Mouse (Mus musculus) left cerebral cortex, postnatal 10 days (tissue): Measurements from ENCODE around the gene Baiap2. TPM values are rescaled to one million over a fixed set of nuclear protein-coding genes. Genes with fewer than 3 reads are reported as not detected.
A peak's percentile ranks its signal among the peaks of the same experiment; 100 is the strongest.

Experiments
- DNase-seq, 2 experiments: peaks; one replicate each; pipeline ENCODE4 v3.0.0; 2021 to 2022; ENCODE audit warnings: low spot score in 2 of 2, mixed read lengths in 1 of 2; ENCODE audit errors: extremely low spot score in 1 of 2
- intact Hi-C: fragments of 180-260 bp; cut with DNase I; formaldehyde crosslinking; loops from one replicate; pipeline ENCODE4 v1.15.1; 2025
- total RNA-seq, 2 experiments: library from RNA; stranded (reverse); gene quantifications; 2 replicates each; pipeline ENCODE4 v1.2.3; 2021

The Baiap2 gene
- total RNA-seq, 2 experiments from 2014 or later: 116 to 122 TPM

- intact Hi-C loops: no loop called here
- no peak for DNase-seq
Observed at GRCm38 (mm10) chr11:119959714-119960113, 17.2 kb downstream of the Baiap2 start.

DNA sequence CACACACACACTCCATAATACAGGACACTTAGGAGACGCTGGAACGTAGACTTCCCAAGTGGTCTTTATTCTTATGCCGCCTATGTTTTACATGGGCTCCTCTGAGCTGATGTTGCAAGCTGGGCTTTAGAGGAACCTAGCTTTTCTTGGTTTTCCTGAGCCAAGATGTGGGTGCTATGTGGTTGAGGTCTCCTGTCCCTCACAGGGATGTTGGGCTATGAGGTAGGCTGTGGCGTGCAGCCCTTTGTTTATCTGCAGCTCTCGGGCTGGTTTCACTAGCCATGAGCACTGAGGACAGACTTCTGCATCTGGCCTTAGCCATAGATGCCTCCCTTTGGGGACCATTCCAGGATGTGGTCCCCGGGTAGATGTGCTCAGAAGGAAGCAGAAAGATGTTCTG, 18.1 kb downstream of the Baiap2 start:
- no peak for DNase-seq
- intact Hi-C loops: no loop called here

- intact Hi-C loops: no loop called here
Observed at GRCm38 (mm10) chr11:119961511-119961910, 18.9 kb downstream of the Baiap2 start.

GRCm38 (mm10) chr11:119965053-119965452, 22.5 kb downstream of the Baiap2 start:
- intact Hi-C loops: no loop called here
- DNase-seq: no peak

More at GRCm38 (mm10) chr11:119961511-119961910, 18.9 kb downstream of the Baiap2 start:
- DNase-seq: no peak

- DNase-seq: no peak
- intact Hi-C loops: no loop called here
Observed at GRCm38 (mm10) chr11:119966294-119966693, 23.7 kb downstream of the Baiap2 start.

- intact Hi-C loops: no loop called here
- no peak for DNase-seq
Observed at GRCm38 (mm10) chr11:119967401-119967800, 24.8 kb downstream of the Baiap2 start.

DNA sequence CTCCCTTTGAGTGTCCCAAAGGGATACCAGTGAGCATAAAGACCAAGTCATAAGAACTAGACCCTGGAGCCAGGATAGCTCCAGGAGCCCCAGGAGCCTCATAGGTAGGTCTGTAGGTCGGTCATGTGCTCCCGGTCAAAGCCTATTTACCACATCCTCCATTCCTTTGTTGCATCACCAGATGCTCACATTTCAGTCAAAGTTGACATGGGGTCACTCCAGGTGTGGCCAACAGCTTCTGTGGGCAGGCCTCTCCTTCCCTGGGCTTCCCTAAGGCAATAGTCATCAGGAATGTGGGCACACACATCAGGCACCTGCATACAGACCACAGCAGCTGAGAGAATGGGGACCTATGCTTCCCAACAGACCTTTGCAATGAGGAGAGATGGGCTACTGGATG, 25.3 kb downstream of the Baiap2 start:
- DNase-seq: no peak
- intact Hi-C loops: no loop called here

- intact Hi-C loops: no loop called here
- DNase-seq: no peak
Observed at GRCm38 (mm10) chr11:119970021-119970851, 27.7 kb downstream of the Baiap2 start.

DNA sequence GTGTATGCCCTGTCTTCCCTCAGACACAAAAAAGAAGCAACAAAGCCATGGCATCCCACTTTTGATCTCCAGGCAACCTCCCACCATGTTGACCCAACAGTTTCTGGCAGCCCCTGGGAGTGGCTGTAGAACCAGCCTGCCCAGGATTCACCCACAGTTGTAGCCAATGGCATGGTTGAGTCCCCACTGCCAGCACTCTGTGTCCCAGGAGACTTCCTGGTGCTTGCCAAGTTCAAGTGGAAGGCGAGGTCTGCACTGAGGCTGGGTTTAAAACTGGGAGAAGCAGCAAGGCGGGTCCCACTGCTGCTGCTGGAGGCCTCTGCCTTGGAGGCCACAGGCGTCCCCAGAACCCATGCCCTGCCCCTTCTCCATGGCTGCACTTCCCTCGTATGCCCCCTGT, 31.2 kb downstream of the Baiap2 start:
- intact Hi-C loops: no loop called here
- DNase-seq: no peak

- intact Hi-C loops: no loop called here
- no peak for DNase-seq
Observed at GRCm38 (mm10) chr11:119975739-119976501, 33.4 kb downstream of the Baiap2 start.

DNA sequence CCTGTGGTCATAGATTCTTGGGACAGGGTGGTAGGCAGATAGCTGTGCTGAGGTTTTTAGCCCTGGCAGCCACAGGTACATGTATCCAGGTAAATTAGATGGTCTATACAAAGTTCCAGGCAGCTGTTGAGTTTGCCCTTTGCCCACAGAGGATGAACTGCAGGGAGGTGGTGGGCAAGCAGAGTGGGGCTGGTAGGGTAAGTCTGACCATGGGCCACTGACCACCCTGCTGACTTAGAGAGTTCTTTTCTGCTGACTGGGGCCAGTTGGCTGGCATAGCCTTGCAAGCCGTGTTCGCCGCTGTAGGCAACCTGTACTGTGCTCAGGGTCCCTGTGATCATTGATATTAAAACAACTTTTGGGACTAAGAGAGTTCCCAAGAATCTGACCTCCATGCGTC, 36.1 kb downstream of the Baiap2 start:
- intact Hi-C loops: no loop called here

GRCm38 (mm10) chr11:119979596-119980385, 37.2 kb downstream of the Baiap2 start:
- DNase-seq: no peak
- intact Hi-C loops: no loop called here

More for the DNA sequence above, 36.1 kb downstream of the Baiap2 start:
- no peak for DNase-seq

- intact Hi-C loops: no loop called here
- no peak for DNase-seq
Observed at GRCm38 (mm10) chr11:119981769-119982168, 39.2 kb downstream of the Baiap2 start.

- intact Hi-C loops: no loop called here
Observed at GRCm38 (mm10) chr11:119982236-119982635, 39.7 kb downstream of the Baiap2 start.

DNA sequence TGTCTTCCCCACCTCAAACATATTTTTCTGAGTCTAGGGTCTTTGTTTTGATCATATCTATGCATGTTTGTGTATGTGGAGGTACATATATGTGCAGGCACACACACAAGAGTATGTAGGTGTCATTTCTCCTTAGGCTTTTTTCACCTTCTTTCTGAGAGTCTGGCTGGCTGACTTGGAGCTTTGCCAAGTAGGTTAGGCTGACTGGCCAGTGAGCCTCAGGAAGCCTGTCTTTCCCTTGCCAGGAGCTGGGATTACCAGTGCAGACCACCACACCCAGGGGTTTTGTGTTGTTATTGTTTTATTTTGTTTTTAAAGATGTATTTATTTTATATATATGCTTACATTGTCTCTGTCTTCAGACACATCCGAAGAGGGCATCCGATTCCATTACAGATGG, 40.6 kb downstream of the Baiap2 start:
- intact Hi-C loops: no loop called here
- no peak for DNase-seq

More at GRCm38 (mm10) chr11:119982236-119982635, 39.7 kb downstream of the Baiap2 start:
- DNase-seq: no peak

GRCm38 (mm10) chr11:119986751-119987425, 44.3 kb downstream of the Baiap2 start:
- intact Hi-C loops: no loop called here
- no peak for DNase-seq

GRCm38 (mm10) chr11:119987876-119988275, 45.3 kb downstream of the Baiap2 start:
- intact Hi-C loops: no loop called here
- no peak for DNase-seq

DNA sequence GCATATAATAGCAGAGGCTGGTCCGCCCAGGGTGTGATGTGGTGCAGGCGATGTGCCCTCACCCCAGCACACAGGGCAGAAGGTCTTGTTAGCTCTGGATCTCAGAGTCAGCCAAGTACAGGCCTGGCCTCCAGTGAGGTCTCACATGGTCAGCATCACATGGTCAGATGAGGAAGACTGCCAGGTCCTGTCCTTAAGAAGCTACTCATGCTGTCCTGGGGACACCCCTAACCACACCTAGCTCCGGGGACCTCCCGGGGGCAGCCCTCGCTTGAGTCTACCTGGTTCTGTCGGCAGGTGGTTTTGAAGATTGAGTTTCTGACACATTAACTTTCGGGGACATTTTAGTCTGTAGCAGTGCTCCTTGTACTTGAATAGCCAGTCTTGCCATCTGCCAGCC, 45.8 kb downstream of the Baiap2 start:
- DNase-seq: no peak
- intact Hi-C loops: no loop called here

- DNase-seq: peak; percentile 56 to 74
- intact Hi-C loops: no loop called here
Observed at GRCm38 (mm10) chr11:119989115-119989564, 46.6 kb downstream of the Baiap2 start.
